Mouse (Mus musculus) ES-Bruce4 (cell line): Measurements from ENCODE around the gene Rora. TPM values are rescaled to one million over a fixed set of nuclear protein-coding genes. Genes with fewer than 3 reads are reported as not detected.

ENCODE experiments used
- H3K27ac ChIP-seq: 2 replicates; pipeline ENCODE4 v1.5.1; 2012; ENCODE audit warnings: low read length, inconsistent platforms; ENCODE audit not compliant: insufficient read depth
- H3K27me3 ChIP-seq: 2 replicates; pipeline ENCODE4 v1.6.1; 2012; ENCODE audit warnings: mild to moderate bottlenecking, low read length, inconsistent platforms; ENCODE audit not compliant: control insufficient read depth, poor library complexity, insufficient read depth, severe bottlenecking
- H3K36me3 ChIP-seq: 2 replicates; pipeline ENCODE4 v1.6.1; 2012; ENCODE audit warnings: inconsistent platforms, mild to moderate bottlenecking, low read length, moderate library complexity; ENCODE audit not compliant: control insufficient read depth, poor library complexity, insufficient read depth, severe bottlenecking
- H3K4me1 ChIP-seq: one replicate; pipeline ENCODE4 v1.8.1; 2011; ENCODE audit warnings: low read length; ENCODE audit not compliant: control insufficient read depth, insufficient read depth
- H3K4me3 ChIP-seq: 2 replicates; pipeline ENCODE4 v1.5.1; 2011; ENCODE audit warnings: low read depth, mild to moderate bottlenecking, low read length
- H3K9ac ChIP-seq: 2 replicates; pipeline ENCODE4 v1.6.1; 2012; ENCODE audit warnings: low read depth, mild to moderate bottlenecking, inconsistent platforms; ENCODE audit not compliant: poor library complexity, severe bottlenecking
- H3K9me3 ChIP-seq: replicated peaks from 2 replicates; pipeline ENCODE4 v1.6.1; 2012; ENCODE audit warnings: mild to moderate bottlenecking, low read length, inconsistent platforms; ENCODE audit not compliant: control insufficient read depth, poor library complexity, insufficient read depth, severe bottlenecking
- CTCF ChIP-seq: IDR thresholded peaks from one replicate; pipeline ENCODE4 v1.8.1; 2011; ENCODE audit warnings: low read depth, low read length
- EP300 ChIP-seq: IDR thresholded peaks from 2 replicates; pipeline ENCODE4 v1.6.1; 2011; ENCODE audit warnings: low read depth, low read length; ENCODE audit not compliant: insufficient read depth
- POLR2A ChIP-seq: IDR thresholded peaks from one replicate; pipeline ENCODE4 v1.8.1; 2011; ENCODE audit warnings: low read length; ENCODE audit not compliant: insufficient read depth
- polyA plus RNA-seq: library from polyadenylated mRNA; stranded (reverse); fragments of >200 nt; gene quantifications from 2 replicates; pipeline ENCODE4 v1.2.4, GENCODE M21; 2011; ENCODE audit warnings: low read depth; ENCODE audit not compliant: missing spikeins, insufficient read depth, insufficient read length

The Rora gene
- polyA plus RNA-seq, 1 experiment = 3.6 TPM

DNA sequence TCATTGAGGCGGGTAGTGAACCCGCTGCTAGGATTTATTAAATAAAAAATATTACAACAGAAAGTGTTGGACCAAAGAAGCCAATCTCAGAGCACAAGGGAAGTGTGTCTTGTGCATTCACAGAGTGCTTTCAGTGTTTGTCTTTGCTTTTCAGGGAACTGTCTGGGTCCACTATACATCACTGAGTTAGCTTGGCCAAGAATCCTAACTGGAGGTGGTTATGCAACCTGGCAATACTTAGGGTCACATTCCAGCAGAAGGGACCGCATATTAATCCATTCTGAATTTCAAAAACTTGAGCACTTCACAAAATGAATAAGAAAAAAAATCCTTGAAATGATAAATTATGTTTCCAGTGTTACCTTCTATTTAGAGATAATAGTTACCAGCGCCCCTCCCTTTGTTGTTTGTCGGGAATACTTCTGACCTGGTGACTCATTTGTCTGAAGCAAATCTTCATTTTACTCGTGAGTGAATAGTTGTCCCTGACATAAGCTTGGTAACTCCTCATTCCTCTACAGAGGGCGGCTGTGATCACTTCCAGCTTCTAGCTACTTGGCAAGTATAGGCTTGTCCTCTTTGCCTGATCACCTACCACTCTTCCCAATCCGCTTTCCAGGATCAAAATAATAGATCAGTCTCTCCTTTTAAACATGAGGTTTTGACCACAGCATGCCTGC, 133.2 kb downstream of the Rora start:
- no peaks in the 10 kb centered on the region for H3K27me3 ChIP-seq
- H3K9me3 ChIP-seq = no peaks in the 10 kb centered on the region

DNA sequence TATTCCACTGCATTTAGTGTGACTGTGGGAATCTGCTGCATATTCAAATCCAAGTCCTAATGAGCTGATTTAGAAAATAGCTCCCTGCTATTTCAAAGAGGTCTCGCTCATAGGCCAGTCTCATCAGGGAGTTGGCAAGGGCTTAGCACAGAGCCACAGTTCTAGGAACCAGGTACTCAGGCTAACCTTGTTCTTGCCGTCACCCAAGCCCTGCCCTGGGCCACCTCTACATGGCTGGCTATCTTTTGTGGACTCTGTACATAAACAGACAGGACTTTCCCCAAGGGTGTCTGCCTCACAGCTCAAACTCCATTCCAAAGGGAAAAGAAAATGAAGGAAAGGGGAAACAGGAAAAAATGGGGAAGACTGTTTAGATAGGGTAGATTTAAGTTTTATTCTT, 134.1 kb downstream of the Rora start:
- H3K27ac ChIP-seq = no peak overlapping the region
- no peak overlapping the region for H3K9ac ChIP-seq
- no peaks in the 10 kb centered on the region for H3K36me3 ChIP-seq
- H3K9me3 ChIP-seq = no peaks in the 10 kb centered on the region
- TF ChIP-seq POLR2A (no peak), CTCF (no peak), EP300 (no peak)
- no peaks in the 10 kb centered on the region for H3K27me3 ChIP-seq
- no peak overlapping the region for H3K4me3 ChIP-seq
- no peaks in the 10 kb centered on the region for H3K4me1 ChIP-seq

More for the DNA sequence above, 133.2 kb downstream of the Rora start:
- no peaks in the 10 kb centered on the region for H3K4me1 ChIP-seq
- H3K4me3 ChIP-seq = no peak overlapping the region
- H3K36me3 ChIP-seq = no peaks in the 10 kb centered on the region
- H3K9ac ChIP-seq = no peak overlapping the region
- no peak overlapping the region for H3K27ac ChIP-seq
- TF ChIP-seq POLR2A (no peak), EP300 (no peak), CTCF (no peak)

DNA sequence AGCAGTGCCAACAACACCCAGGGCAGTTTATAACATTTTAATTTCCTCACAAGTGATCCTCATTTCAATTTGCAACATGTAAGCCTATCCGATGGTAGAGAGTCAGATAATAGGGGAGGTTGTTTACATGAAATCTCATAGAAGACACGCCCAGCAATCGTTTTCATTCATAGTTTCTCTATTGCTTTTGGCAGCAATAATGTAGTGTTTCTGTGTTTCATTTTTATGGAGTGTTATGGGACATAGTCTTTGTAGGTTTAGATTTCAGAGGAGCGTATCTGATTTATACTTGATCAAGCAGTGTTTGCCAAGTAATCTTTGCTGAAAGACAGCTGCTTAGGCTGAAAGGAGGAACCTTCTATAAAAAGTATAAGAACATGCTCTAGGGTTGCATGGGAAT, 137.3 kb downstream of the Rora start:
- Histone ChIP-seq H3K9me3 (no peaks in the 10 kb centered on the region), H3K9ac (no peak overlapping the region), H3K4me1 (no peaks in the 10 kb centered on the region), H3K27ac (no peak overlapping the region), H3K36me3 (no peaks in the 10 kb centered on the region), H3K4me3 (no peak overlapping the region), H3K27me3 (no peaks in the 10 kb centered on the region)
- TF ChIP-seq CTCF = no peak
- TF ChIP-seq POLR2A = no peak
- no peak for TF ChIP-seq EP300

DNA sequence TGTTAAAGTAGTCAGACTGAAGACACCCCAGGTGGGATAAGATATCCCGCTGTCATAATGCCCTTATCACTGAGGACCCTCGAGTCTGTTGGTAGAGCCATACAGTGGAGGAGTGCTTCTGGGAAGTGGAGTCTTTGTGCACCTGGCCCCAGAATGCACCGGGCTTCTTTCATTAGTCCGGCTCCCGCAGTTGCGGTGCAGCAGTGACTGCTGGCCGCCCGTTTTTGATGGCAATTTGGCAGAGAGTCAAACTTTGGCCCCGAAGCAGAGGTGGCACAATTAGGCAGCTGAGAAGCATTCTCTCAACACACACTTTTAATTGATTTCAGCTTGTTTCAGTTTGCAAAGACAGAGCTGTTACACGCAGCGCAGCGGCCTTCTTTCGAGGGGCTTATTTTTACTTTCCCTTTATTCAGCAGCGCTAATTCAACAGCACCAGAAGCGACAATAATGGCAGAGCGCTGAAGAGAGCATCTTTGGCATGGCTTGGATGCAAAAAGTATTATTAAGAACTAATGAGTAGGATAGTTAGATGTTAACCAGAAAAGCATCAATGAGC, 138.5 kb downstream of the Rora start:
- H3K4me3 ChIP-seq = no peak overlapping the region
- TF ChIP-seq CTCF (no peak), POLR2A (no peak), EP300 (no peak)
- no peaks in the 10 kb centered on the region for H3K9me3 ChIP-seq
- no peak overlapping the region for H3K27ac ChIP-seq
- H3K9ac ChIP-seq = no peak overlapping the region
- no peaks in the 10 kb centered on the region for H3K4me1 ChIP-seq
- no peaks in the 10 kb centered on the region for H3K27me3 ChIP-seq
- no peaks in the 10 kb centered on the region for H3K36me3 ChIP-seq

DNA sequence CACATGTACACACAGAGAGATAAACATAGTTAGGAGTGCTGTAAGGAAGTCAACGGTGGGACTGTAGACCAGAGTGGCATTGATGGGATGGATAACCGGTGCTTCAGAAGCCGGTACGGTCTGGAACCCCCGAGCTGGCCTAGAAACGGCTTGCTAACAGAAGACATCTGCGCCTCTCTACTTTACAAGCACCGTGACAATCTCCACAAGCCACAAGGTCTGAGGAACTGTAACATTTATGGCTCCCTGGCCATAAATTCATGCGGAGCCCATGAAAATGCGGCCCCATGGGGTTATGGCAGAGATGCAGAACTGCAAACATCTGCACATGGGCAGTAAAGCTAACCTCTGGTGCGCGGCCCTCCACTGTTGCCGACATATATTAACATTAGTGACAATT, 141.7 kb downstream of the Rora start:
- Histone ChIP-seq H3K27me3 (no peaks in the 10 kb centered on the region), H3K4me3 (no peak overlapping the region), H3K9me3 (peaks cover 11% of the 10 kb centered on the region), H3K4me1 (no peaks in the 10 kb centered on the region), H3K9ac (no peak overlapping the region), H3K36me3 (no peaks in the 10 kb centered on the region), H3K27ac (no peak overlapping the region)
- TF ChIP-seq CTCF (no peak), EP300 (no peak), POLR2A (no peak)

DNA sequence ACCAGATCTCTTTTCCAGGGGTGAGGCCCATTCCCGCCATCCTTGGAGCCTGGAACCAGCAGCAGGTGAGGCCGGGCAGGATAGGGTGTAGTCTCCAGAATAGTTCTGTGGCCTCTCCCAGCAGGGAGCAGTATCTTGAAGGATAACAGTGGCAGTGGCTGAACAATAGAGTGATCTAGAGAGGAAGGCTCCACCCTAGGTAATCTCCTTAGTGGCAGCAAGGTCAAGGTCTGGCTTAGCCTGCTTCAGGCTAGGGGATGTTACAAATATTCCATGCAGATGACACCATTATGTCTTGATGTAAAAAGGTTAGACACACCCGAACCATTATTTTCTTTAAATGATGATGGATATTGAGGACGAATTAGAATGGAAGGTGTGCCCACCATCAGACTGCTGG, 144.6 kb downstream of the Rora start:
- Histone ChIP-seq H3K4me3 (no peak overlapping the region), H3K27me3 (no peaks in the 10 kb centered on the region), H3K9me3 (peaks cover 16% of the 10 kb centered on the region), H3K27ac (0 out of 2 replicates have a peak overlapping the region, but pooled peaks have one; percentile 66), H3K36me3 (no peaks in the 10 kb centered on the region), H3K4me1 (no peaks in the 10 kb centered on the region), H3K9ac (no peak overlapping the region)
- TF ChIP-seq EP300 (peak; percentile 32; the same call in 1 of the 2 replicates), CTCF (no peak)
